Mouse (Mus musculus) lung, embryonic 15.5 days (tissue): ENCODE results near the gene Gcnt4. TPM values are rescaled to one million over a fixed set of nuclear protein-coding genes. Genes with fewer than 3 reads are reported as not detected.
"Not testable (repeated sequence)": the region's sequence is repeated elsewhere in the genome, so short reads cannot be mapped to it uniquely, and the experiment has no call there.

Source experiments
- ATAC-seq: fragments of 200-750 bp; cut with Nextera tagmentation; 2 replicates; pipeline ENCODE4 v1.8.0; 2017; ENCODE audit warnings: moderate number of reproducible peaks, borderline replicate concordance; ENCODE audit not compliant: low FRiP score, low TSS enrichment; ENCODE audit errors: extremely low read depth
- H3K27ac ChIP-seq: fragments of 300-500 bp; sonication (generic); 2 replicates; pipeline ENCODE4 v1.5.1; 2015; ENCODE audit warnings: moderate library complexity, mild to moderate bottlenecking, inconsistent platforms
- H3K27me3 ChIP-seq: fragments of 300-500 bp; sonication (generic); 2 replicates; pipeline ENCODE4 v1.6.1; 2015; ENCODE audit warnings: inconsistent platforms
- H3K36me3 ChIP-seq: fragments of 300-500 bp; sonication (generic); 2 replicates; pipeline ENCODE4 v1.6.1; 2015; ENCODE audit warnings: inconsistent platforms
- H3K4me1 ChIP-seq: fragments of 300-500 bp; sonication (generic); 2 replicates; pipeline ENCODE4 v1.6.1; 2015; ENCODE audit warnings: inconsistent platforms
- H3K4me2 ChIP-seq: fragments of 300-500 bp; sonication (generic); 2 replicates; pipeline ENCODE4 v1.6.1; 2015; ENCODE audit warnings: inconsistent platforms, mild to moderate bottlenecking, moderate library complexity
- H3K4me3 ChIP-seq: fragments of 300-500 bp; sonication (generic); 2 replicates; pipeline ENCODE4 v1.5.1; 2015; ENCODE audit warnings: mild to moderate bottlenecking, inconsistent platforms
- H3K9ac ChIP-seq: fragments of 300-500 bp; sonication (generic); 2 replicates; pipeline ENCODE4 v1.6.1; 2015; ENCODE audit warnings: inconsistent platforms
- H3K9me3 ChIP-seq: fragments of 300-500 bp; sonication (generic); 2 replicates; pipeline ENCODE4 v1.6.1; 2016; ENCODE audit warnings: inconsistent platforms
- whole genome bisulfite sequencing: fragments of 180-500 bp; shearing (Covaris S2); methylation state at CpG from one replicate; pipeline ENCODE4 v1.1.7; 2015; 5-methylcytosine and 5-hydroxymethylcytosine counted together
- polyA plus RNA-seq: library from polyadenylated mRNA; unstranded; fragments of >200 nt; fragmentation: Nextera tagmentation; extraction: Ambion mirVana; gene quantifications from 2 replicates; pipeline ENCODE4 v1.2.1, GENCODE M21; 2015

Gcnt4 gene
- polyA plus RNA-seq, 1 experiment from 2014 or later: 0.31 TPM

DNA sequence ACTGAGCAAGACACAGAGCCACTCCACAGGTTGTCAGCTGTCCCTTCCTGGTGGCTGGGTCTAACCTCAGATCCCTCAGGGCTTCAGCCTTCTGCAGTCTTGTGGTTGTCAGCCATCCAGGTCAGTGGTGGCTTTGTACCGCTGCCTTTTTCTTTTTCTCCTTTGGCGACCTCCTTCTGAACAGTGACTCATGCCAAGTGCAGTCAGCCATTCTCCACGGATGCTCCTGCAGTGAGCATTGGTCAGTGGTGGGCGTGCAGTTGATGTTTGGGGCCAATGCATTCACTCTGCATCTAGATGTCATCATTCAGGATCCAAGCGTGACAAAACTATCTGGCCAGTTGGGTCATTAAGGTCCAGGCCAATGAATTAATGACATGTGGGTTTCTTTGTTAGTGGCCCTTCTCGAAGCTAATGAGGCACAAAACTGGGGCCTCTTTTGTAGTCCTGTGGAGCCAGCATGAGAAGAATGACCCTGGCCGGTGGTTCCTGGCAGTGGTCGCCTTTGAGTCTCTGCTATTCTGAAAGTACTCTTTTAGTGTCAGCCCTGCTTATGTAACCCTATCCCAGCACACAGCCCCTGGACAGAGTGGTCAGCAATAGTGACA, 4.0 kb downstream of the Gcnt4 start:
- Histone ChIP-seq H3K4me2 (no peak overlapping the region), H3K9ac (no peak overlapping the region), H3K4me3 (no peak overlapping the region), H3K9me3 (no peaks in the 10 kb centered on the region), H3K27ac (no peak overlapping the region), H3K27me3 (peaks cover 24% of the 10 kb centered on the region), H3K4me1 (peaks cover 7% of the 10 kb centered on the region; the same call in 1 of the 2 replicates), H3K36me3 (no peaks in the 10 kb centered on the region)
- no peak for ATAC-seq
- 71% methylated on average over 8 of the region's 8 CpGs for WGBS

DNA sequence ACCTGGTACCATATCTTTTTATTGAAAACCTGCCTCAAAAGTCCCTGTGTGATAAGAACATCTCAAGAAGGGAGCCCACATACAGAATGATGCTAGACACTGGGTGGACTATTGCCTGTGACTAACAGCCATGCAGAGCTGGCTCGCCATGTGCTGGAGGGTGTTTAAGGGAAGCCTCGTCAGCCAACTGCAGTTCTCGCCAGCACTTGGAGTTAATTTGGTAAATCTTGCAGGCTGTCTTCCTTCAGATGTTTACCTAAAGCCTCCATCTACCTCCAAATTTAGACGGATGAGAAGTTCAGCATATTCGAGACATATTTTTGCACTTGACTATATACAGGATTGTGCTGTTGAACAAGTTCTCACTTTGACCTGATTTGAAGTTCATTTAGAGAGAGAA, 8.3 kb downstream of the Gcnt4 start:
- Histone ChIP-seq H3K4me3 (no peak overlapping the region), H3K27ac (no peak overlapping the region), H3K9me3 (no peaks in the 10 kb centered on the region), H3K4me1 (no peaks in the 10 kb centered on the region), H3K9ac (no peak overlapping the region), H3K4me2 (no peak overlapping the region), H3K27me3 (no peaks in the 10 kb centered on the region), H3K36me3 (no peaks in the 10 kb centered on the region)
- 76% methylated on average over 5 of the region's 5 CpGs for WGBS
- no peak for ATAC-seq

DNA sequence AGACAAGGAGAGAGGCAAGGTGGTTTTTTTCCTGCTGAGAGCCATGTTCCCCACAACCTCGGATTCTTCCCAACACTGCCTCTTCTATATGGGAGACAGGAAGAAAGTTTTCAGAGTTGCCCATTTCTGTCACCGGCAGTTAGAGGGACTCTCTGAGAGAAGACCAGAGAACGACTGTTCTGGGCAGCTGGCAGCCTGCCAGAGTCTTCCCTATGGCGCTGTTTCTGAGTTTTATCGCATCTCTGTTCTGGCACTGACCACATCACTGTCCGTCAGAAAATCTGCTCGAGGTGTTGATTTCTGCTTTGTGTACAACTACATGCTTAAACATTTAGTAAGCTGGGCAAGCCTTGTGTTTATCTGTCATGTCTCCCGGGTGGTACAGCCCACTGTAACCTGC, 8.9 kb downstream of the Gcnt4 start:
- Histone ChIP-seq H3K27me3 (no peaks in the 10 kb centered on the region), H3K4me2 (no peak overlapping the region)
- WGBS: 32% methylated on average over 8 of the region's 8 CpGs

DNA sequence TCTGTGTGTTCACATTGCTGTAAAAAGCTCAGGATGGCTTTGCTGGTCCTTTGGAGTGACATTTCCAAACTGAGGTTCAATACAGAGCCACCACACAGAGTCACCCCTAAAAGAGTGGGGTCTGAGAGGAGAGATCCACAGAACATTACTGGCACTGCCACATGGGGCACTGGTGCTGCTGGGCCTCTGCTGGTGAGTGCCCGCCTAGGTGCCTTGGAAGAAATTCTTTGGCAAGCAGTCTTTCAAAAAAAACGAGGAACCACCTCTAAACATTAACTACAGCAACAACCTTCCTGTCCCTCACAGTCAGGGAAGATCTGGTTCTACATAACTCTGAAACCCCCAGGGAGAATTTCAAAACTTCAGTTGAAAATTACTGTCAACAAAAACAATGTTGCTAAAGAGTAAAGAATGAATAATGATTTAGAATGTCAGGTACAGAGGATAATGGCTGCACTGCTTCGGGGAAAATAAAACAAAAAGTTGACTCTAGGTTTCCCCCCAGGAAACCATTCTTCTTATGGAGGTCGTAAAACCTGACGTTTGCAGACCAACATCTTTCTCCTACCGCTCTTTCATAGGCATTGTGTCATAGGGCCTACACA, 11.8 kb downstream of the Gcnt4 start:
- no peaks in the 10 kb centered on the region for H3K36me3 ChIP-seq
- no peaks in the 10 kb centered on the region for H3K9me3 ChIP-seq
- no peak overlapping the region for H3K4me2 ChIP-seq
- H3K4me3 ChIP-seq: no peak overlapping the region
- no peaks in the 10 kb centered on the region for H3K27me3 ChIP-seq
- WGBS: 58% methylated on average over 6 of the region's 6 CpGs
- H3K4me1 ChIP-seq: no peaks in the 10 kb centered on the region
- H3K27ac ChIP-seq: no peak overlapping the region
- no peak overlapping the region for H3K9ac ChIP-seq
- no peak for ATAC-seq

More for the DNA sequence above, 8.9 kb downstream of the Gcnt4 start:
- H3K27ac ChIP-seq: no peak overlapping the region
- H3K36me3 ChIP-seq: no peaks in the 10 kb centered on the region
- H3K9ac ChIP-seq: no peak overlapping the region
- H3K4me3 ChIP-seq: no peak overlapping the region
- H3K4me1 ChIP-seq: no peaks in the 10 kb centered on the region
- no peaks in the 10 kb centered on the region for H3K9me3 ChIP-seq
- ATAC-seq: no peak

DNA sequence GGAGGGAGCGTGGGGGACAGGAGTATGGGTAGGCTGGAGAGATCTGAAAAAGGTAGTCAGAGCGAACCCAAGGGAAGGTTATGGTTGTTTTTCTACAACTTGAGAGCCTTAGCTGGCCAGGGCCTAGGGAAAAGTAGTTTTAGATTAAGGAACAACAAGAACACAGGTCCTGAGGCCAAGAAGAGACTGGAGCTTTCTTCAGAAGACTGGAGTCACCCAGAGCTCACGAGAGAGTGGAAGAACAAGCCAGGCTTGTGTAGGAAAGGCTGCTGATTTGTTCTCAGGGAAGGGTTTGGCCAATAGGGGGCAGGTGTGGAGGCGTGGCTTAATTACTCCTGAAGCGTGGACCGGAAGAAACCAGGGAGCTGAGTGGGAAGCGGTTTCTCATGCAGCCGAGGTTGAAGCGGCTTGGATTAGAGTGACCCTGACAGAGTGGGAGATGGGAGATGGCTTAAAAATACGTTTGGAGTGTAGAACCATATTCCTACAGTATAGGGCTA, 12.6 kb downstream of the Gcnt4 start:
- ATAC-seq: no peak
- no peak overlapping the region for H3K4me2 ChIP-seq
- H3K4me3 ChIP-seq: no peak overlapping the region
- no peak overlapping the region for H3K27ac ChIP-seq
- no peaks in the 10 kb centered on the region for H3K9me3 ChIP-seq
- no peaks in the 10 kb centered on the region for H3K27me3 ChIP-seq
- H3K9ac ChIP-seq: no peak overlapping the region
- 65% methylated on average over 10 of the region's 10 CpGs for WGBS
- H3K36me3 ChIP-seq: no peaks in the 10 kb centered on the region
- no peaks in the 10 kb centered on the region for H3K4me1 ChIP-seq

DNA sequence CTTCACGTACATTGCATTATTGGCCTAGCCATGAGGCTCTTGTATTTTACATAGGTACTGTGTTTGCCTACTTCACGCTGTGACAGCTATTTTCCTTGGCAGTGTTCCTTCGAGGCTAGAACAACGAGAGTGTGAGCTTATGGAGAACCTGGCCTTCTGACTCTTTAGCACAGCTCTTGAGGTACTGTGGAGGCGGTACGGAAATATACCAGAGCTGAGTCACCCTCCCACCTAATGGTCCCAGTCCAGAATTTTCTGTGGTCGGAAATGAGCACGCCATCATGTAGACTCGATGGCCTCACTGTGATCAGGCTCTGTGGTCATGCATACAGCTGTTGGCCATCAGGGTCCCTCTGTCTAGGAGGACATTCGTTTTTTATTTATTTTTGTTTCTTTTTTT, 15.2 kb downstream of the Gcnt4 start:
- Histone ChIP-seq H3K4me2 (no peak overlapping the region), H3K36me3 (no peaks in the 10 kb centered on the region), H3K27ac (no peak overlapping the region), H3K4me3 (no peak overlapping the region), H3K9me3 (no peaks in the 10 kb centered on the region), H3K9ac (no peak overlapping the region), H3K27me3 (no peaks in the 10 kb centered on the region), H3K4me1 (peaks cover 8% of the 10 kb centered on the region)
- ATAC-seq: no peak
- WGBS: 62% methylated on average over 10 of the region's 10 CpGs

DNA sequence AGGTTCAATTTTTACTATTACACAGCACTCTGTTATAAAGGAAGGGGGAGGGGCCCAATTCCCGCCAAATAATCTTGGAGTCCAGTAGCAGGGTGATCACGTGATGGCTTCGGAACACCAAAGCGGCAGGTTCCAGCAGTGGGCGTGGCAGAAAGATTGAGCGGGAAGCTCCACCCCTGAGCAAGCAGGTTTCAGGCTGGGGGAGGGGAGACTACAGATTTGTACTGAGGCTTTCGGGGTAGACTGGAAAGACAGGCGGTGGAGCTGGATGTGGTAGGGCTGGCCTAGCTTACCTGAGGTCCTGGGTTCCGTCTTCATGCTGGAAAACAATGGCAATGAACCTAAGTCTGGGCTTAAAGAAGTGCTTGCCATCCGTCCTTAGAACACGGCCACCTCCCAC, 17.0 kb downstream of the Gcnt4 start:
- WGBS: 84% methylated on average over 11 of the region's 11 CpGs

DNA sequence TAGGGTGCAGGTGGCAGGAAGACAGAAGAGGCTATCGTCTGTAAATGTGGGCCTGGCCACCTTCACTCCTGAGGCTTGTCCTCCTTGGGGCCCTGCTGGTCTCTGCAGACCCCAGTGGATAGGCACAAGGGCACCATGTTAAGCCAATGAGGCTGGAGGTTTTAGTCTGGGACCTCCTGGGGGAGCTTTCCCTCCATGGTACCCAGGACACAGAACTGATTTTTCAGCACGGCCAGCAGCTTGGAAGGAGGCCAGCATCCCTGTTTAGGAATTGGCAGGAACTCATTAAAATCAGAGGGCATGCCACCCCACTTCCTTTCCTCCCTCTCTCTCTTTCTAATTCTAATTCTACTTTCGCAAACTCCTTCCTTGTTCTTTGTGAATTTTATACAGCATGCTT, 19.1 kb downstream of the Gcnt4 start:
- Histone ChIP-seq H3K4me2 (no peak overlapping the region), H3K36me3 (no peaks in the 10 kb centered on the region), H3K4me3 (no peak overlapping the region), H3K27ac (no peak overlapping the region), H3K9ac (no peak overlapping the region), H3K9me3 (no peaks in the 10 kb centered on the region), H3K4me1 (peaks cover 8% of the 10 kb centered on the region), H3K27me3 (no peaks in the 10 kb centered on the region)
- ATAC-seq: no peak
- 27% methylated on average over 3 of the region's 3 CpGs for WGBS

More for the DNA sequence above, 17.0 kb downstream of the Gcnt4 start:
- H3K4me3 ChIP-seq, H3K36me3 ChIP-seq, H3K9me3 ChIP-seq, H3K27me3 ChIP-seq, H3K4me2 ChIP-seq, ATAC-seq, H3K9ac ChIP-seq, H3K27ac ChIP-seq, H3K4me1 ChIP-seq: not testable (repeated sequence)

DNA sequence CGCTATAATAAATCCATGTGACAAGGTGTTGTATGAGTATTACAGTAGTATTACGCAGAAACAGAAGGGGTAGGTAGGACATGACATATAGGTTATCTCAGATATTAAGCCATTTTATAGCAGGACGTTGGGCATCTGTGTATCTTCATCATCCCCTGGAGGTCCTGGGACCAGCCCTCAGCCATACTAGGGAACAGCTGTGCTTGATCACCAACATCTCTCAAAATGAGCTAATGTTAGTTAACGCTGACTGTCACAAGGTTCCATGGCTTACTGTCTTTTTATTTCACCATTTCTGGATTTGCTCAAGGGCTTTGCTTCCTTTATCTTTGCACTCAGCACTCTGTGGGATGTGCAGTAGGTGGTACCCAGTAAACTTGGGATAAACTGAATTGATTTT, 21.3 kb downstream of the Gcnt4 start:
- 67% methylated on average over 4 of the region's 4 CpGs for WGBS
- no peak overlapping the region for H3K4me2 ChIP-seq
- H3K9me3 ChIP-seq: no peaks in the 10 kb centered on the region
- H3K27ac ChIP-seq: no peak overlapping the region
- ATAC-seq: no peak; the same call in 1 of the 2 replicates
- H3K4me3 ChIP-seq: no peak overlapping the region
- peaks cover 8% of the 10 kb centered on the region for H3K4me1 ChIP-seq
- H3K36me3 ChIP-seq: no peaks in the 10 kb centered on the region
- no peaks in the 10 kb centered on the region for H3K27me3 ChIP-seq
- H3K9ac ChIP-seq: no peak overlapping the region

DNA sequence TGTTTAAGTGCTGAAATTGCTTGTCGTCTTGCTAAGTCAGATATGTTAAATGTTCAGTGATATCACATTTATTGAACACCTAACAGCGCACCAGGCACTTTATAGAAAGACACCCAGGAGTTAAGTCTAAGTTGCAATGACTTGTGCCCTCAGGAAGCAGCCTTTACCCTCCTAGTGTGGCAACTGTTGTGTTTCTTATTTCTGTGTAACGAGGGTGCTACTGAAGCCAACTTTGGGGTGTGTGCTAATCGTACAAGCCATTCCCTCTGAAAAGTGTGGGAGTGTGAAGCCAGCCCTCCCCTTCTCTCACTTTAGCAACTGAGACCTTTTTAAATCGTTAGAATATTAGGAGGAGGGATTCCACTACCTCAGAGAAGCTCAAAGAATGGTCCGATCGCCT, 23.2 kb downstream of the Gcnt4 start:
- WGBS: 82% methylated on average over 7 of the region's 7 CpGs
- no peak for ATAC-seq
- peaks cover 8% of the 10 kb centered on the region for H3K4me1 ChIP-seq
- no peaks in the 10 kb centered on the region for H3K27me3 ChIP-seq
- H3K27ac ChIP-seq: no peak overlapping the region
- no peaks in the 10 kb centered on the region for H3K9me3 ChIP-seq
- H3K4me3 ChIP-seq: no peak overlapping the region
- no peak overlapping the region for H3K4me2 ChIP-seq
- no peak overlapping the region for H3K9ac ChIP-seq
- H3K36me3 ChIP-seq: no peaks in the 10 kb centered on the region

DNA sequence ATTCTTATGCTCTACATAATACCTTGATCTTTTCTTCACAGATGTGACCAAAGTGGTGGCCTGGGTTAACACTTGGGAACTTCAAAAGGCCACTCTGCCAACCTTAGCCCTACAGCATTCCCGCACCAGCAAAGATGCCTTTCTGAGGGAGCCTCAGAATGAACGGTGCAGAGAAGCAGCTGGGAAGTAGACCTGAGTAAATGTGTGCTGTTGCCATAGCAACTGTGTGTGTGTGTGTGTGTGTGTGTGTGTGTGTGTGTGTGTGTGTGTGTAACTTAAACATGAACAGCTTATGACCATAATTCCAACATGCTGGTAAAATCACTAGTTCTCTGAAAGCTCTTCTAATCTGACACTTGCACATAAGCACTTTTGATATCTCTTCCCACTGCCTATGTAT, 27.4 kb downstream of the Gcnt4 start:
- 35% methylated on average over 2 of the region's 2 CpGs for WGBS
- Histone ChIP-seq H3K9ac (no peak overlapping the region), H3K36me3 (no peaks in the 10 kb centered on the region), H3K4me2 (no peak overlapping the region), H3K4me3 (no peak overlapping the region), H3K27ac (no peak overlapping the region), H3K9me3 (no peaks in the 10 kb centered on the region), H3K27me3 (no peaks in the 10 kb centered on the region), H3K4me1 (no peaks in the 10 kb centered on the region)
- ATAC-seq: no peak

DNA sequence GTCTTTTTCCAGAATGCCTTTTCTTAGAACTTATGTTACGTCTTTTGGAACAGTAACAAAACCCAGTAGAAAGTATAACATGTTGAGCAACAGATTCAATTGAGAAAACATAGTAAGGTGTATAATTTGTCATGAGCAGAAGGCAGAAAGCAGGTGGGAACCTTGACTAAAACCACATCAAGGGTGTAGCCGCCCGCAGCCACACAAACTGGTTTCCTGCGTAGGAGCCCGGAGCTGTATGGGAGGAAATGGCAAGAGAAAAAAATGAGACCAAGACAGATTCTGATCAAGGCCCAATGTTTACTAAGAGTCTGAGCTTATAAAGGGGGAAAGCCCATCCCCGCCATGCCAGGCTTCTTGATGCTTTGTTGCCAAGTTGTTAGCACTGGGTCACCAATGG, 32.0 kb downstream of the Gcnt4 start:
- Histone ChIP-seq H3K9ac (no peak overlapping the region), H3K4me3 (no peak overlapping the region), H3K9me3 (no peaks in the 10 kb centered on the region), H3K27me3 (no peaks in the 10 kb centered on the region), H3K36me3 (no peaks in the 10 kb centered on the region), H3K27ac (no peak overlapping the region), H3K4me1 (no peaks in the 10 kb centered on the region), H3K4me2 (no peak overlapping the region)
- 81% methylated on average over 6 of the region's 6 CpGs for WGBS
- no peak for ATAC-seq
